Mouse (Mus musculus): ENCODE measurements around the gene Hdlbp. TPM values are rescaled to one million over a fixed set of nuclear protein-coding genes. Genes with fewer than 3 reads are reported as not detected.

The Hdlbp gene
- polyA plus RNA-seq, 1 experiment from 2014 or later = 106 TPM

DNA sequence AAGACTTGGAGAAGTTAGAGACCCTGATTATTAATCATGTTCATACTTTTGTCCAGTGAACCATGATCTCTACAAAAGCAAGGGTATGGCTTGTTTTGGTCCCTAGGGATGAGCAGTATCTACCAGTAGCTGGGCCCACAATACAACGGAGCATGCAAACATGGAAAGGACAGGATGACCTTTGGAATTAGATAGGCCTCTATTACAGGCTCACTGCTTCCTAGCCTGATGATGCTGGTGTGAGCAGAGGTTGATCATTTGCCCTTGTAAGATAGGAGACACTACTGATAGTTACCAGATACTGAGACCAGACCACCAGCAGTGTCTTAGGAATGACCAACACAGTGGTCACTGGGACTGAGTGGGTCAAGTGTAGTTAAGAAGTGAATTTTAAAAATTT, 39.3 kb downstream of the Hdlbp start:
- Histone ChIP-seq H3K4me3 (no peak overlapping the region), H3K27me3 (ENCODE audit: low read depth, poor library complexity, severe bottlenecking) (no peaks in the 10 kb centered on the region), H3K27ac (replicated peaks) (no peak overlapping the region), H3K9me3 (replicated peaks) (no peaks in the 10 kb centered on the region), H3K36me3 (peaks cover 76% of the 10 kb centered on the region), H3K4me1 (peaks cover 11% of the 10 kb centered on the region)
- 95% methylated on average over 1 of the region's 1 CpGs for WGBS
- DNase-seq (ENCODE audit: low spot score) = no peak

DNA sequence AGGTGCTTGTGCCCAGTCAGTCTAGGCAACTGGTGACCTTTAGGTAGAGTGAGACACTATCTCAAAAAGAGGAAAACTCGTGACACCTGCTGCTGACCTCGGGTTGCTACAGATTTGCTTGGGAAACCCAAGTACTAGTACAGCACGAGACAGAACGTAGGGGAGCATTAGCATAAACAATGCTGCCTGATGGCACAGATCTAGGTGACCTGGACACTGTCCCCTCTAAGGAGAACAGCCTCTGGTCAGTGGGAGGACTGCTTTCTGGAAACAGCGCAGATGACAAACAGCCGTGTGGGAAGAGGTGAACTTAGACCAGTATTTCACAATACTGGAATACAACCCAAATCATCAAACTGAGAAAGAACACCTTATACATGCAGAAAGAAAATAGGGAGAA, 46.5 kb downstream of the Hdlbp start:
- no peaks in the 10 kb centered on the region for H3K4me1 ChIP-seq
- no peak overlapping the region for H3K4me3 ChIP-seq
- DNase-seq (ENCODE audit: low spot score) = no peak
- no peak overlapping the region for H3K27ac ChIP-seq (replicated peaks)
- peaks cover 97% of the 10 kb centered on the region for H3K36me3 ChIP-seq
- H3K9me3 ChIP-seq (replicated peaks) = no peaks in the 10 kb centered on the region
- no peaks in the 10 kb centered on the region for H3K27me3 ChIP-seq (ENCODE audit: low read depth, poor library complexity, severe bottlenecking)
- 92% methylated on average over 6 of the region's 6 CpGs for WGBS

DNA sequence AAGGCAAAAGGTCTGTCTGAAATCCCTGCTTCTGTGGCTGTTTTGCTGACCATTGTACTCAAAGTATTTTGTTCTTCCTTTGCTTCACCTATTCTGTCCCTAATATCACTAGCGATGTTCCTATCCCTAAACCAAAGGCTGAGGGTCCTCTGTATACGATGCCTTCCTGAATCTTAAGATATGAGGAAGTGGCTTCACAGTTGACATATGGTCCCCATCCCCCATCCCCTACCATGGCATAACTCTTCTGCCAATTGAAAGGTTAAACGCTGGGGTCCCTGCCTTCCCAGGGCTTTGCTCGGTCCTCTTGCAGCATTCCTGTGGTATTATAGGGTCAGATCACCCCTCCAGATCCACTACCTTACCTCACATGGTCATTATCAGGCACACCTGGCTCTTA, 75.2 kb downstream of the Hdlbp start:
- H3K27ac ChIP-seq (replicated peaks) = no peak overlapping the region
- H3K9me3 ChIP-seq (replicated peaks) = no peaks in the 10 kb centered on the region
- 88% methylated on average over 4 of the region's 4 CpGs for WGBS
- H3K4me3 ChIP-seq = no peak overlapping the region
- H3K4me1 ChIP-seq = peaks cover 9% of the 10 kb centered on the region
- DNase-seq (ENCODE audit: low spot score) = no peak
- peaks cover 28% of the 10 kb centered on the region for H3K27me3 ChIP-seq (ENCODE audit: low read depth, poor library complexity, severe bottlenecking)
- peaks cover 34% of the 10 kb centered on the region for H3K36me3 ChIP-seq

DNA sequence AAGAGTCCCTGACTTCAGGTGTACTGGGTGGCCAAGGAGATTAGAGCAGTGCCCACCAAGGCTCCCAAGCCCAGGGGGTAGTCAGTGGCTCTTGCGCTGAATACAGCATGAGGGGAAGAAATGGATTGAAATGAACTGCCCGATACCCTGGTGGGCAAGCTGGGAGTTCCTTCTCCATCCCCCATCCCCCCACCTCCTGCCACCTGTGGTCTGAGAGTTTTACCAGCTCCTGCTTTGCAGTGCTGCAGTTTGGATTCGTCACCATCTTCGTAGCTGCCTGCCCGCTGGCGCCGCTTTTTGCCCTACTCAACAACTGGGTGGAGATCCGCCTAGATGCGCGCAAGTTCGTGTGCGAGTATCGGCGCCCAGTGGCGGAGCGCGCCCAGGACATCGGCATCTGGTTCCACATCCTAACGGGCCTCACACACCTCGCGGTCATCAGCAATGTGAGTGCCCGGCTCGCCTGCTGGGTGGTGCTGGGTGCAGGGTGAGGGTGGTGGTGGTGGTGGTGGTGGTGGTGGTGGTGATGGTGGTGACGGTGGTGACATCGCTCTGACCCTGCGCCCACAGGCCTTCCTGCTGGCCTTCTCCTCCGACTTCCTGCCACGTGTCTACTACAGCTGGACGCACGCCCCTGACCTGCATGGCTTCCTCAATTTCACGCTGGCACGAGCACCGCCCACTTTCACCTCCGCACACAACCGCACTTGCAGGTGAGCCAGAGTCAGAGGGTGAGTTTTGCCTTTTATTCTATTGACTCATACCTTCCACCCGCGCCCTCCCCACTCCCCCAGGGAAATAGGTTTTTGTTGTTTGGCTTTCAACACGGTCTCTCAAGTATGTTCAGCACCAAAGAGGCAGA, 77.2 kb downstream of the Hdlbp start:
- peaks cover 9% of the 10 kb centered on the region for H3K4me1 ChIP-seq
- WGBS = 24% methylated on average over 38 of the region's 38 CpGs
- peak overlapping the region; percentile 44 for H3K4me3 ChIP-seq
- H3K9me3 ChIP-seq (replicated peaks) = no peaks in the 10 kb centered on the region
- peaks cover 28% of the 10 kb centered on the region for H3K27me3 ChIP-seq (ENCODE audit: low read depth, poor library complexity, severe bottlenecking)
- no peak overlapping the region for H3K27ac ChIP-seq (replicated peaks)
- H3K36me3 ChIP-seq = peaks cover 15% of the 10 kb centered on the region
- peak; percentile 20 for DNase-seq (ENCODE audit: low spot score)

GRCm38 (mm10) chr1:93388906-93389305, 89.7 kb downstream of the Hdlbp start:
- H3K36me3 ChIP-seq = no peaks in the 10 kb centered on the region
- H3K27me3 ChIP-seq (ENCODE audit: low read depth, poor library complexity, severe bottlenecking) = no peaks in the 10 kb centered on the region
- 83% methylated on average over 2 of the region's 2 CpGs for WGBS
- no peak for DNase-seq (ENCODE audit: low spot score)
- no peak overlapping the region for H3K27ac ChIP-seq (replicated peaks)
- H3K9me3 ChIP-seq (replicated peaks) = no peaks in the 10 kb centered on the region
- no peak overlapping the region for H3K4me3 ChIP-seq
- H3K4me1 ChIP-seq = no peaks in the 10 kb centered on the region

GRCm38 (mm10) chr1:93387198-93387597, 91.4 kb downstream of the Hdlbp start:
- H3K27me3 ChIP-seq (ENCODE audit: low read depth, poor library complexity, severe bottlenecking) = no peaks in the 10 kb centered on the region
- no peak overlapping the region for H3K4me3 ChIP-seq
- H3K4me1 ChIP-seq = no peaks in the 10 kb centered on the region
- H3K27ac ChIP-seq (replicated peaks) = no peak overlapping the region
- 80% methylated on average over 2 of the region's 2 CpGs for WGBS
- no peaks in the 10 kb centered on the region for H3K36me3 ChIP-seq
- DNase-seq (ENCODE audit: low spot score) = no peak
- no peaks in the 10 kb centered on the region for H3K9me3 ChIP-seq (replicated peaks)

GRCm38 (mm10) chr1:93379117-93379516, 99.5 kb downstream of the Hdlbp start:
- no peaks in the 10 kb centered on the region for H3K27me3 ChIP-seq (ENCODE audit: low read depth, poor library complexity, severe bottlenecking)
- no peak for DNase-seq (ENCODE audit: low spot score)
- H3K27ac ChIP-seq (replicated peaks) = no peak overlapping the region
- H3K4me3 ChIP-seq = no peak overlapping the region
- WGBS = 72% methylated on average over 5 of the region's 5 CpGs
- H3K36me3 ChIP-seq = no peaks in the 10 kb centered on the region
- 0 out of 2 replicates have a peak, but pooled peaks cover 4% of the 10 kb centered on the region for H3K4me1 ChIP-seq
- no peaks in the 10 kb centered on the region for H3K9me3 ChIP-seq (replicated peaks)

GRCm38 (mm10) chr1:93377307-93377706, 101.3 kb downstream of the Hdlbp start:
- H3K27ac ChIP-seq (replicated peaks) = no peak overlapping the region
- no peak for DNase-seq (ENCODE audit: low spot score)
- no peaks in the 10 kb centered on the region for H3K36me3 ChIP-seq
- no peaks in the 10 kb centered on the region for H3K9me3 ChIP-seq (replicated peaks)
- WGBS = 72% methylated on average over 5 of the region's 5 CpGs
- H3K27me3 ChIP-seq (ENCODE audit: low read depth, poor library complexity, severe bottlenecking) = no peaks in the 10 kb centered on the region
- H3K4me3 ChIP-seq = no peak overlapping the region
- H3K4me1 ChIP-seq = peaks cover 10% of the 10 kb centered on the region

DNA sequence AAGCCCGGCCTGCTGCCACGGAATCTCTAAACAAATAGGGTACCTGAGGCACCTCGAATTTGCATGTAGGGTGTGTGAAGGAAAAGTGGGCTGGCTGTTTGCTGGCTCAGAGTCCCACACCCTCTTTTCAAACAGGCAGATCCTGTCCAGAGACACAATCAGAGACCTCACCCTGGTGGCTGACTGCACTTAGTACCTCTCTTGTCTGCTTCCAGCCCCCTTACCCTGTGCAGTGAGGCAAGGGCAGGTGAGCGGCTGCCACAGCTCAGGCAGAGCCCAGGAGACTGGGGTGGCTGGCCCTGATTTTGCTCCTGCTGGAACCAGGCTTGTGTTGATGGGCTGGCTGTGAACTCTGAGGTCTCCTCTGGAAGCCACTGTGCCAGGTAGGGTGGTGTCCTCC, 105.0 kb downstream of the Hdlbp start, which contains the start of gene Ano7:
TSS of gene Ano7 (plus strand) at position 266 of the 400 bp plus-strand sequence.
- H3K9me3 ChIP-seq (replicated peaks) = no peaks in the 10 kb centered on the region
- H3K27ac ChIP-seq (replicated peaks) = peak within 1 kb of the TSS; percentile 43; the same call in 1 of the 2 replicates
- H3K27me3 ChIP-seq (ENCODE audit: low read depth, poor library complexity, severe bottlenecking) = no peaks in the 10 kb centered on the region
- H3K36me3 ChIP-seq = peaks cover 7% of the 10 kb centered on the region; the same call in 1 of the 2 replicates
- H3K4me1 ChIP-seq = peaks cover 6% of the 10 kb centered on the region
- H3K4me3 ChIP-seq = no peak within 1 kb of the TSS
- no peak for DNase-seq (ENCODE audit: low spot score)
- WGBS = 76% methylated on average over 4 of the region's 4 CpGs

- 95% methylated on average over 6 of the region's 6 CpGs for WGBS
- H3K9me3 ChIP-seq (replicated peaks) = no peaks in the 10 kb centered on the region
- no peak overlapping the region for H3K27ac ChIP-seq (replicated peaks)
- no peaks in the 10 kb centered on the region for H3K4me1 ChIP-seq
- H3K36me3 ChIP-seq = peaks cover 81% of the 10 kb centered on the region
- H3K27me3 ChIP-seq (ENCODE audit: low read depth, poor library complexity, severe bottlenecking) = no peaks in the 10 kb centered on the region
- H3K4me3 ChIP-seq = no peak overlapping the region
- no peak for DNase-seq (ENCODE audit: low spot score)
Measured at GRCm38 (mm10) chr1:93365641-93366040, 113.0 kb downstream of the Hdlbp start.

DNA sequence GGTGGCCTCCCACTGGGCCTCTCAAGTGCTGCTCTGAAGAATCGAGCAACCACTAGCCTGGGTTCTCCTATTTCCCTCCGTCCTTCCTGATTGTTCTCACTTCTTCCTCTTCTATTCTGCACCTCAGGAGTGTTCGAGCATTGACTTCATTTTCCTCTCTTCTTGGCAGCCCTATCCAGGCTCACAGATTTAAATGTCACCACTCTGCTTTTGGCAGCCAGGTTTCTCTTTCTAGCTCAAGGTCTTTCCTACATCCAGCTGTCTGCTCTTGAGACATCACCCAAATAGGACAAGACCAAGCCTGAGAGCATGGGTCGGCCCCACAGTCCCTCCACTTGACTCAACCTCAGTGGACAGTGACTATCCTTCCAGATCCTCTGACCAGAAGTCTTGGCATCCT, 116.0 kb downstream of the Hdlbp start:
- no peaks in the 10 kb centered on the region for H3K27me3 ChIP-seq (ENCODE audit: low read depth, poor library complexity, severe bottlenecking)
- 85% methylated on average over 4 of the region's 4 CpGs for WGBS
- peaks cover 98% of the 10 kb centered on the region for H3K36me3 ChIP-seq
- no peaks in the 10 kb centered on the region for H3K9me3 ChIP-seq (replicated peaks)
- no peak overlapping the region for H3K27ac ChIP-seq (replicated peaks)
- no peak for DNase-seq (ENCODE audit: low spot score)
- H3K4me1 ChIP-seq = no peaks in the 10 kb centered on the region
- H3K4me3 ChIP-seq = no peak overlapping the region
